Mouse (Mus musculus): Measurements from ENCODE around the gene Rufy4. TPM values are rescaled to one million over a fixed set of nuclear protein-coding genes. Genes with fewer than 3 reads are reported as not detected.

Rufy4 gene
- total and polyA plus RNA-seq, 3 experiments: not detected

DNA sequence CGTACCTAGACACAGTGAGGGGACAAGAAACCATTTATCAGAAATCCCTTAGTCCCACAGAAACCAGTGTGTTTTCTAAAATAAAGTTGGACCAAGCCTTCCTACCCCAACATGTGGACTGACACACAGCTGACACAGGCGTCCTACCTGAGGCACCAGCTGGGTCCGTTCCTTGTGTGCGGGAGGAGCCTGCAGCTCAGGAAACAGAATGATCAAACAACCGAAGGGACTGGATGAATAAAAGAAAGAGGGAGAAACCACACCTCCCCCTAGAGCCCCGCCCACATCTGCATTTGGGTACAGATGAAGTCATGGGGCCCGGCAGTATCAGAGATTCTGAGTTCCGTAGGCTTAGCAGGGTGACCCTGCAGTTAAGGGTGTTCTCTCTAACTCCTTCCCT, 69.1 kb downstream of the Rufy4 start, which contains the start of gene Cxcr1:
Gene Cxcr1, minus strand, starts transcription at position 187 of the 400 bp plus-strand sequence.
- H3K36me3 ChIP-seq (replicated peaks in 1 of 2; ENCODE audit: control insufficient read depth in 1 of 2, insufficient read depth in 1 of 2, low read length in 1 of 2): no peaks in the 10 kb centered on the region
- peaks cover 16 to 21% of the 10 kb centered on the region in 2 experiments for H3K4me1 ChIP-seq (ENCODE audit: control insufficient read depth in 1 of 2, insufficient read depth in 2 of 2)
- no peak for DNase-seq (ENCODE audit: extremely low read depth)
- no peak within 1 kb of the TSS for H3K27ac ChIP-seq (ENCODE audit: insufficient read depth, low read depth)
- no peaks in the 10 kb centered on the region for H3K27me3 ChIP-seq (replicated peaks)
- in situ Hi-C loops (cut with MboI; ENCODE audit: low pct_ligation_motif_present, low pct_unique_long_range_greater_than_20kb, low sequenced_read_pairs) (no loop called here), dilution Hi-C loops (cut with MboI; ENCODE audit: extremely low pct_ligation_motif_present, extremely low pct_unique_long_range_greater_than_20kb, low sequenced_read_pairs) (no loop called here)
- H3K9me3 ChIP-seq (replicated peaks; ENCODE audit: low read length): no peaks in the 10 kb centered on the region
- H3K79me2 ChIP-seq (replicated peaks; ENCODE audit: control insufficient read depth, extremely low read depth, insufficient read depth, poor library complexity, severe bottlenecking): no peaks in the 10 kb centered on the region
- H3K9ac ChIP-seq (ENCODE audit: insufficient read depth, low read depth): no peak within 1 kb of the TSS
- H3K4me3 ChIP-seq (replicated peaks in 1 of 3; ENCODE audit: low read depth in 2 of 3, low read length in 2 of 3, poor library complexity in 1 of 3): no peak within 1 kb of the TSS
- TF ChIP-seq NELFE (IDR thresholded peaks at IDR 0.05; ENCODE audit: low read depth, low read length) (no peak), MXI1 (IDR thresholded peaks at IDR 0.05; ENCODE audit: low read depth, low read length) (no peak), NRF1 (IDR thresholded peaks at IDR 0.05; ENCODE audit: low read depth, low read length) (no peak), SIN3A (IDR thresholded peaks at IDR 0.05; ENCODE audit: low read length) (no peak), SMC3 (IDR thresholded peaks at IDR 0.05; ENCODE audit: low read depth, low read length) (no peak), CHD2 (IDR thresholded peaks at IDR 0.05; ENCODE audit: low read length) (no peak), MAX (IDR thresholded peaks at IDR 0.05; ENCODE audit: low read length) (no peak), MAZ (IDR thresholded peaks at IDR 0.05; ENCODE audit: low read depth, low read length) (no peak), RCOR1 (conservative IDR thresholded peaks at IDR 0.05; ENCODE audit: low read depth, low read length) (no peak), MYC (IDR thresholded peaks at IDR 0.05; ENCODE audit: low read depth, low read length) (no peak), ELF1 (IDR thresholded peaks at IDR 0.05; ENCODE audit: low read depth, low read length) (no peak), JUN (IDR thresholded peaks at IDR 0.05; ENCODE audit: insufficient read depth, low read depth, low read length) (no peak), POLR2AphosphoS2 (IDR thresholded peaks at IDR 0.05; ENCODE audit: low read depth, low read length) (no peak), PAX5 (IDR thresholded peaks at IDR 0.05; ENCODE audit: low read length) (no peak), MEF2A (IDR thresholded peaks at IDR 0.05; ENCODE audit: borderline replicate concordance, low read depth, low read length) (no peak)
- no peak within 1 kb of the TSS for H3K4me2 ChIP-seq (ENCODE audit: insufficient read depth, low read depth, poor library complexity, severe bottlenecking)

DNA sequence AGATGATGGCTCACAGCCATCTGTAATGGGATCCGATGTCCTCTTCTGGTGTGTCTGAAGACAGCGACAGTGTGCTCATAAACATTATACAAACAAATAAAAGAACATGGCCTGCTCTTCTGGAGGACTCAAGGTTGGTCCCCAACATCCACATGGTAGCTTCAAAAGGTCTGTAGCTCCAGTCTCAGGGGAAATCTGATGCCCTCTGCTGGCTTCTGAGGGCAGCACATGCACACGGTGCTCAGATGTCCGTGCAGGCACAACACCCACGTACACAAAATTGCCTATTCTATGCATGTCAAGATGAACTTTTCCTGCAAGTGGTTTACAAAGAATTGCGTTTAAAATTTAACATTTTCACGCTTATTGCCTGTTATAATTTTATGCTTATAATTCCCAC, 70.6 kb downstream of the Rufy4 start:
- no peak overlapping the region for H3K27ac ChIP-seq (ENCODE audit: insufficient read depth, low read depth)
- TF ChIP-seq ZC3H11A (IDR thresholded peaks at IDR 0.05; ENCODE audit: low read depth, low read length) (no peak), POLR2A (IDR thresholded peaks at IDR 0.05; ENCODE audit: low read depth, low read length) (no peak), MAX (IDR thresholded peaks at IDR 0.05; ENCODE audit: low read length) (peak; percentile 63), CHD1 (IDR thresholded peaks at IDR 0.05; ENCODE audit: low read depth, low read length) (no peak), E2F4 (IDR thresholded peaks at IDR 0.05; ENCODE audit: insufficient replicate concordance, low read depth, low read length) (no peak), RAD21 (IDR thresholded peaks at IDR 0.05; ENCODE audit: low read depth, low read length) (peak; percentile 24), PAX5 (IDR thresholded peaks at IDR 0.05; ENCODE audit: low read length) (no peak), MEF2A (IDR thresholded peaks at IDR 0.05; ENCODE audit: borderline replicate concordance, low read depth, low read length) (peak; percentile 32; the same call in 1 of the 2 replicates), MAZ (IDR thresholded peaks at IDR 0.05; ENCODE audit: low read depth, low read length) (no peak), SMC3 (IDR thresholded peaks at IDR 0.05; ENCODE audit: low read depth, low read length) (peak; percentile 64), EP300 (IDR thresholded peaks at IDR 0.05; ENCODE audit: low read length) (no peak), ZNF384 (IDR thresholded peaks at IDR 0.05; ENCODE audit: low read depth, low read length) (no peak), TCF12 (IDR thresholded peaks at IDR 0.05; ENCODE audit: low read depth, low read length) (no peak), MXI1 (IDR thresholded peaks at IDR 0.05; ENCODE audit: low read depth, low read length) (peak; percentile 27; the same call in 1 of the 2 replicates), KAT2A (IDR thresholded peaks at IDR 0.05; ENCODE audit: insufficient replicate concordance, low read length) (0 out of 2 replicates have a peak, but pooled peaks have one; percentile 41), MYC (IDR thresholded peaks at IDR 0.05; ENCODE audit: low read depth, low read length) (peak; percentile 79), JUND (conservative IDR thresholded peaks at IDR 0.05; ENCODE audit: low read depth, low read length) (no peak), CTCF (conservative IDR thresholded peaks at IDR 0.05 in 1 of 2, IDR thresholded peaks at IDR 0.05 in 1 of 2; ENCODE audit: low read depth in 2 of 2, low read length in 2 of 2) (peak; percentile 77 to 80), HCFC1 (IDR thresholded peaks at IDR 0.05; ENCODE audit: low read depth, low read length) (no peak), BHLHE40 (IDR thresholded peaks at IDR 0.05; ENCODE audit: low read depth, low read length) (peak; percentile 12; the same call in 1 of the 2 replicates)
- H3K27me3 ChIP-seq (replicated peaks): no peaks in the 10 kb centered on the region
- H3K9ac ChIP-seq (ENCODE audit: insufficient read depth, low read depth): no peak overlapping the region
- in situ Hi-C loops (cut with MboI; ENCODE audit: low pct_ligation_motif_present, low pct_unique_long_range_greater_than_20kb, low sequenced_read_pairs) (no loop called here), dilution Hi-C loops (cut with MboI; ENCODE audit: extremely low pct_ligation_motif_present, extremely low pct_unique_long_range_greater_than_20kb, low sequenced_read_pairs) (no loop called here)
- peak; percentile 60 for DNase-seq (ENCODE audit: extremely low read depth)
- H3K79me2 ChIP-seq (replicated peaks; ENCODE audit: control insufficient read depth, extremely low read depth, insufficient read depth, poor library complexity, severe bottlenecking): no peaks in the 10 kb centered on the region
- no peaks in the 10 kb centered on the region for H3K36me3 ChIP-seq (replicated peaks in 1 of 2; ENCODE audit: control insufficient read depth in 1 of 2, insufficient read depth in 1 of 2, low read length in 1 of 2)
- H3K9me3 ChIP-seq (replicated peaks; ENCODE audit: low read length): no peaks in the 10 kb centered on the region
- peaks cover 20 to 33% of the 10 kb centered on the region in 2 experiments for H3K4me1 ChIP-seq (ENCODE audit: control insufficient read depth in 1 of 2, insufficient read depth in 2 of 2)
- no peak overlapping the region for H3K4me3 ChIP-seq (replicated peaks in 1 of 3; ENCODE audit: low read depth in 2 of 3, low read length in 2 of 3, poor library complexity in 1 of 3)
- no peak overlapping the region for H3K4me2 ChIP-seq (ENCODE audit: insufficient read depth, low read depth, poor library complexity, severe bottlenecking)

All from CH12.LX (cell line).